Mouse (Mus musculus): ENCODE data around the gene Brd2. TPM values are rescaled to one million over a fixed set of nuclear protein-coding genes. Genes with fewer than 3 reads are reported as not detected.

The Brd2 gene
- total RNA-seq, 1 experiment from 2014 or later, result 203 TPM

DNA sequence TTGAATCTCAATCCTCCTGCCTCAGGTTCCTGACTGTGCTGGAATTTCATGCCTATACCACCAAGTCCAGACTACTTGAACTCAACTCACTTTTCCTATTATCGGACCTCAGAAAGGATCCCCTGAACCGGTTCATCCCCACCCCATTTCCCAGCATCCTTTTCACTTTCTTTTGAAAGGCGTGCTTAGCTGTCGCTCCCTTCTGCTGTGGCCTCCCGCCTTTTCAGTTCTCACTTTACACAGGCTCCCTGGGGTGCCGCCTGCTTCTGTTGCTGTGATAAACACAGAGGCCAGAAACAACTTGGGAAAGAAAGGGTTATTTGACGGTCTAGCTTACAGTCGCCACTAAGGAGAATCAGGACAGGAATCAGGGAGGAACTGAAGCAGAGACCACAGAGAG, 39.3 kb downstream of the Brd2 start:
- no peak for DNase-seq

DNA sequence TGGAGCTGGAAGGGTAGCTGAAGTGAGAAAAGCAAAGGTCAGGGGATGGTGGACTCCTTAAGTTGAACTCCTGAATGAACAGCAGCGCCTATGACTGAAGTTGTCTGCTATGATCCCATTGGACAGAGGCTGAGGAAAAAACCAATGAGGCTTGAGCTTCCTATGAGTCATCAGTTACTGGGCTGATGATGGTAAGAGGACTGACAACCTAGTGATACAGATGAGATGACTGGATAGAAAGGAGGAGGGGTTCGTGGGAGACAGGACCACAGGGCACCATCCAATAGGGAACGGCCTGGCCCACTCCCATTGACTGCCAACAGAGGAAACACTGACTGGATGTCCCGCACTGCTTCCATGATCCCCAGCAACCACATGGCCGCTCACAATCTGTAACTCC, 42.8 kb downstream of the Brd2 start:
- peak; percentile 60 for DNase-seq

DNA sequence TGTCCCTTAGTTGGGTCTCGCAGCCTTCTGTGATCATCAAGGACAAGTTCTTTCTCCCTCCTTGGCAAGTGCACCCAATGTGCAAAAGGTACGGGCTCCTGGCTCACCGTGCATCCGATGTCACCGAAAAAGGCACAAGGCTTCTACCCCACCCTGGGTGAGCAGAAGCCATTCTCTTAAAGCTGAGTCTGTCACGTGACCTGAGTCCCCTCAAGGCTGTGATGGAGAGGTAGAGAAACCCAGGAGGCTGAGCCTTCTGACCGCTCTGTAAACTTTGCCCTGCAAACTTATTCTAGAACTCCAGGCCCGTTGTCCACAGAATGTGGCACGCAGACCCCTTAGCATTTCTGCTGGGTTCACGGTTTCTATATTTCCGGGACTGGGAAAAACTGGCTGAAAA, 43.4 kb downstream of the Brd2 start:
- DNase-seq, result no peak

DNA sequence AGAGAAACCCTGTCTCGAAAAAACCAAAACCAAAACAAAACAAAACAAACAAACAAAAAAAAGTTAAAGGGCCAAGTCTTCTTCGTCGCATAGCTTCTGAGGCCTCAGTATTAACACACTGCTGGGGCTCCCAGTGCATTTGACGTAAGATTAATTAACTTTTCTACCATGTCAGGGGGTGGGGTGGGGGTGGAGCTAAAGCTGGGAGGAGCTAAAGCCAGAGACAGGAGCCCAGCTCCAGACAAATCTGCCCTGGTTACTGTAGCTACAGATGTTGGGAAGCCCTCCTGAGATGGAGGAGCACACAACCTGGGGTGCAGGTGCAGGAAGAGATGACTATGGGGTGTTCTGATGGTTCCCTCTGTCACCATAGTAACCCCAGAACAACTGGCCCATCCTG, 44.3 kb downstream of the Brd2 start:
- no peak for DNase-seq

DNA sequence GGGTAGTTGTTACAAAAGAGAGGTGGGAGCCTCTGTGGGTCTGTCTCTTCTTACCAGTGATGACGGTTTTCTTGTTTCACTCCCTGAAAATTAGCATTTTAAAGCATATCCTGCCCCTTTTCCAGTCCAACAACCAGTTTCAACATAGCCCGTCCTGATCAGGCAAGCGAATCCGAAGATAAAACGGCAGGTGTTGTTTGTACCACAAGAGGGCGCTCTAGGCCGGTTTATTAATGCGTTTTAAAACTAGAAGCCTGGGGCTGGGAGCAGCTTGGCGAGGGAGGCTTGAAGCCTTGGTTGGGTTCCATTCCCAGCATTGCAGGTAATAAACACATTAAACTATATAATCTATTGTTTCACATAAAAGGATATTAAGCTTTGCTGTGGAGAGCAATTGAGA, 44.9 kb downstream of the Brd2 start:
- peak; percentile 85 for DNase-seq

DNA sequence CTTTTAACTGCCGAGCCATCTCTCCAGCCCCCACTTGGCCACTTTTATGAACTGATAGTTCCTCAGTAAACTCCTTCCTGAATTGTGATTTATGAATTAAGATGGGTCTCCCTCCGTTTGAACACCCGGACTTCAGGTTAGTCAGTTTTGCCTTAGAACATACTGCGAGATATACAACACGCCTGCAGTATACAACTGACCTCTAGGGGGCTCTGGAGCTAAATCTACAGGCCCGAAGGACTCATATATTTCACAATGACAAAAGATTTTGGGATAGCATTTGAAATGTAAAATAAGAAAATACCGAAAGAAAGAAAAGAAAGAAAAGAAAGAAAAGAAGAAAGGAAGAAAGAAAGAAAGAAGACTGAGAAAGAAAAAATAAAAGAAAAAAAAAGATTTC, 47.2 kb downstream of the Brd2 start:
- DNase-seq, result peak; percentile 78

DNA sequence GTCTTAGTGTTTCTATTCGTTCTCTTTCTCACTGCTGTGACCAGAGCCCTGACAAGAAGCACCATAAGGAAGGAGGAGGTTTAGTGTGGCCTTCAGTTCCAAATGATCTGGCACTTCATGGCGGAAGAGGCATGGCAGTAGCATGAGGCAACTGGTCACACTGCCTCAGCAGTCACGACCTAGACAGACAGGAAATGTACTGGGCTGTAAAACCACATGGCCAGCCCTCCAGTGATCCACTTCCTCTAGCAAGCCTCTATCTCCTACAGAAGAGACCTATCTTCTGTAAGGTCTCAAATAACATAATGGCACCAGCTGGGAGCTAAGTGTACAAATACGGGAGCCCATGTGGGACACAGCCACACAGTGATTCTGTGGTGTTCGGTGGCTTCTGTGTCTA, 50.3 kb downstream of the Brd2 start:
- DNase-seq, result no peak

DNA sequence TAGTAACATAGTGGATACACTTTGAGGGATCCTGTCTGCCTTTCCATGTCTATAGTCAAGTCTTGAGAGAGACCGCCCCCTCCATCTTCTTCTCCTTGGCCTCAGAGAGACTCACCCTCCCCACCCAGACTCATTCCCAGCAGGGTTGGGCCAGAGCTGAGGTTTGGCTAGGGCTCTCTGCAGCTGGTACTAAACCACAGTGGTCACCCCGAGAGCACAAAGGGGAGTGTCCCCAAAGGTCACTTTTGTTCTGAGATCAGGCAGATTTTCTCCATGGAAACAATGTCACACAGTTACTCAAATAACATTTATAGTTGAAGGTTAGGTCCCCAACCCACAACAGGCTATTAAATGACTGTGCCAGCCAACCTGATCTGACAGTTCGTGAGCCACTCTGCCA, 53.6 kb downstream of the Brd2 start:
- no peak for DNase-seq

Other genes with a start within 250 kb of the Brd2 start
- gene Gm7029, start 248.8 kb downstream of the Brd2 start, total RNA-seq (2021), result not detected in 2 replicates
- 11.0 and 12.4 TPM in 2 replicates for gene Kifc1, start 232.0 kb downstream of the Brd2 start, total RNA-seq (2021)
- not detected in 2 replicates for gene Platr17, start 217.5 kb downstream of the Brd2 start, total RNA-seq (2021)
- gene Daxx, start 213.2 kb downstream of the Brd2 start, total RNA-seq (2021), result 27.7 and 32.0 TPM in 2 replicates
- 132 and 145 TPM in 2 replicates for gene Tapbp, start 206.7 kb downstream of the Brd2 start, total RNA-seq (2021)
- gene Zbtb22, start 206.7 kb downstream of the Brd2 start, total RNA-seq (2021), result 25.5 and 34.5 TPM in 2 replicates
- gene Rgl2, start 193.1 kb downstream of the Brd2 start, total RNA-seq (2021), result 53.2 and 80.3 TPM in 2 replicates
- 96.2 and 102 TPM in 2 replicates for gene Pfdn6, start 182.3 kb downstream of the Brd2 start, total RNA-seq (2021)
- gene Wdr46, start 182.0 kb downstream of the Brd2 start, total RNA-seq (2021), result 32.9 and 35.7 TPM in 2 replicates
- 3.2 and 6.2 TPM in 2 replicates for gene B3galt4, start 171.1 kb downstream of the Brd2 start, total RNA-seq (2021)
- 46.8 and 52.9 TPM in 2 replicates for gene Vps52, start 166.8 kb downstream of the Brd2 start, total RNA-seq (2021)
- 760 and 860 TPM in 2 replicates for gene Rps18, start 166.6 kb downstream of the Brd2 start, total RNA-seq (2021)
- 212 and 322 TPM in 2 replicates for gene H2-K1, start 122.3 kb downstream of the Brd2 start, total RNA-seq (2021)
- 36.6 and 42.5 TPM in 2 replicates for gene Ring1, start 98.0 kb downstream of the Brd2 start, total RNA-seq (2021)
- gene H2-Ke6, start 94.6 kb downstream of the Brd2 start, total RNA-seq (2021), result 207 and 212 TPM in 2 replicates
- 127 and 161 TPM in 2 replicates for gene Slc39a7, start 91.0 kb downstream of the Brd2 start, total RNA-seq (2021)
- 54.5 and 66.6 TPM in 2 replicates for gene Rxrb, start 90.8 kb downstream of the Brd2 start, total RNA-seq (2021)
- gene Col11a2, start 83.2 kb downstream of the Brd2 start, total RNA-seq (2021), result 1.1 and 2.6 TPM in 2 replicates
- 0.33 and 4.1 TPM in 2 replicates for gene H2-Oa, start 30.3 kb downstream of the Brd2 start, total RNA-seq (2021)
- 8.0 and 18.8 TPM in 2 replicates for gene H2-DMa, start 3.1 kb downstream of the Brd2 start, total RNA-seq (2021)
- gene H2-DMb2, start 20.7 kb upstream of the Brd2 start, total RNA-seq (2021), result 2.7 and 17.0 TPM in 2 replicates
- 3.6 and 8.3 TPM in 2 replicates for gene H2-DMb1, start 30.4 kb upstream of the Brd2 start, total RNA-seq (2021)
- gene Tap1, start 64.9 kb upstream of the Brd2 start, total RNA-seq (2021), result 11.1 and 20.4 TPM in 2 replicates
- 6.9 and 12.2 TPM in 2 replicates for gene Psmb9, start 65.1 kb upstream of the Brd2 start, total RNA-seq (2021)
- 21.0 and 33.6 TPM in 2 replicates for gene Psmb8, start 75.1 kb upstream of the Brd2 start, total RNA-seq (2021)
- 33.2 and 34.9 TPM in 2 replicates for gene Tap2, start 80.9 kb upstream of the Brd2 start, total RNA-seq (2021)
- 1.3 and 16.6 TPM in 2 replicates for gene H2-Ob, start 116.3 kb upstream of the Brd2 start, total RNA-seq (2021)
- gene H2-Ab1, start 135.1 kb upstream of the Brd2 start, total RNA-seq (2021), result 19.8 and 71.0 TPM in 2 replicates
- gene H2-Aa, start 165.2 kb upstream of the Brd2 start, total RNA-seq (2021), result 21.7 and 108 TPM in 2 replicates
- gene H2-Eb1, start 183.2 kb upstream of the Brd2 start, total RNA-seq (2021), result 22.8 and 92.3 TPM in 2 replicates
- 1.1 TPM in 1 of 2 replicates, not detected in the other for gene H2-Eb2, start 203.0 kb upstream of the Brd2 start, total RNA-seq (2021)
- gene Btnl2, start 232.2 kb upstream of the Brd2 start, total RNA-seq (2021), result 0.26 and 0.64 TPM in 2 replicates

All from adrenal gland, postnatal 14 days (tissue).